Mouse (Mus musculus) bone marrow macrophage, adult 2 months (primary cell): ENCODE measurements around the gene Gm12166.

ENCODE experiments used
- CTCF ChIP-seq: IDR thresholded peaks from 2 replicates; pipeline ENCODE4 v1.5.1; 2012; ENCODE audit warnings: low read depth, mild to moderate bottlenecking, low read length, moderate library complexity
- POLR2A ChIP-seq: IDR thresholded peaks from 2 replicates; pipeline ENCODE4 v1.6.1; 2012; ENCODE audit warnings: mild to moderate bottlenecking, low read depth, low read length, borderline replicate concordance

DNA sequence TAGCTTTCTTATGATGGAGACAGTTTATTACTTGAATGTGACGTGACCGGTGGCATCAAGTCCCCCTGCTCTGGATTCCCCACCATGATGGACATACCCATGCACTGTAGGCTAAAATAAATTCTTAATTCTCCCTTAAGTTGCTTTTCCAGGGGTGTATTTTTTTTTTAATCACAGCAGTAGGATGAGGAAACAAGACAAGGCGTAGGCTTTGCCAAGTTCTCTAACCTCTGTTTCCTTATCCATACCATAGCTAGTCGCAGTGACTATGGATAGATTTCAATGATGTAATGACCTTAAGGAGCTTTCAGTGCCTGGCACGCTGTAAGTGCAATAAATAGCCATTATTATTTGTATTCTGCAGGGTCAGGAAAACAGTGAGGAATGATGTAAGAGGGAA lies 25.2 kb upstream of the Gm12166 start:
- TF ChIP-seq CTCF (no peak), POLR2A (no peak)
